Mouse (Mus musculus) adrenal gland (tissue): ENCODE data around the gene Plekhh2.

Experiments
- intact Hi-C: fragments of 180-260 bp; cut with DNase I; formaldehyde crosslinking; loops from one replicate; pipeline ENCODE4 v1.15.1; 2025

The Plekhh2 gene

DNA sequence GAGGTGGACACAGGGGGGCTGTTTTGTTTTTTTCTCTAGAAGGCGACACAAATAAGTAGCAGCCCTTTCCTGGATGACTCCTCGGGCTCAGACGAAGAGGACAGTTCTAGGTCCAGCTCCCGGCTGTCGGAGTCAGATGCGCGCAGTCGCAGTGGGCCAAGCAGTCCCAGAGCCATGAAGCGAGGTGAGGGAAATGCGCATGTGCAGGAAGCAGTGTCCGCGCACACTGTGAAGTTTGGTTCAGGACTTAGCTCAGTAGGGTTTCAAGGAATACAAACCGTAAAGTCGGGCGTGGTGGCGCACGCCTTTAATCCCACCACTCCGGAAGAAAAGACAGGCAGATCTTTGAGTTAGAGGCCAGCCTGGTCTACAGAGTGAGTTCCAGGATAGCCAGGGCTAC, 59.9 kb downstream of the Plekhh2 start:
- intact Hi-C loops = no loop called here

GRCm38 (mm10) chr17:84573305-84573704, 61.6 kb downstream of the Plekhh2 start:
- intact Hi-C loops = no loop called here

DNA sequence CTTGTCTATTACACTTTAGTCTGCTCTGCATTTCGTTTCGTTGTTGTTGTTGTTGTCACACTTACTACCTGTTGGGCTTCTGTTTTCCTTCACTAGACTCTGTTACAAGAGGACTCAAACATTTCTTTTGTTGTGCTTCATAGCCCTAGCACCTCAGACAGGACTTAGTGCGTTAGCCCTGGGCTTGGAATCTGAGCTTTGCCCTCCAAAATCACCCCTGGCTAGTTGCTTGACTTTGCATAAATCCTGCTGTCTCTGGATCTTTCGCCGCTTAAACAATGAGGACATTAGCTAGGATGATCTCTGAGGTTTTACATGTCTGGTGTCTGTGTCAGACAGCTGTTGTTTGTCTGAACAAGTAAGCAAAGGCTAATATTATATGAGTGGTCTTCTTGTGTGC, 62.2 kb downstream of the Plekhh2 start:
- intact Hi-C loops = no loop called here

DNA sequence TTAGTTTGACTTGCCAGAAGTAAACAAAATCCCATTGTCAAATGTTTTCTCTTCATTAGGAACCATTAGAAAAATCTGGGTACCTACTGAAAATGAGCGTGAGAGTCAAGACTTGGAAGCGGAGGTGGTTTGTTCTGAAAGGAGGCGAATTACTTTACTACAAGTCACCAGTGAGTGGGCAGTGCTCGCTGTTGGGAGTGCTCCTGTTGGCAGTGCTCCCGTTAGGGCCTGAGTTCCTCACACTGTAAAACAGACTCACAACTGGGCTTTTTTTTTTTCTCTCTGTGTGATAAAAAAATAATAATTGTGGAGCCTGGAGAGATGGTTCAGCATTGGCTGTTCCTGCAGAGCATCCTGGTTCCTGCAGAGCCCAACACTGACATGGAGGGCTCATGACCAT, 63.4 kb downstream of the Plekhh2 start:
- intact Hi-C loops = no loop called here

- intact Hi-C loops = no loop called here
Measured at GRCm38 (mm10) chr17:84576621-84577293, 65.1 kb downstream of the Plekhh2 start.

GRCm38 (mm10) chr17:84579249-84579648, 67.6 kb downstream of the Plekhh2 start:
- intact Hi-C loops = no loop called here

DNA sequence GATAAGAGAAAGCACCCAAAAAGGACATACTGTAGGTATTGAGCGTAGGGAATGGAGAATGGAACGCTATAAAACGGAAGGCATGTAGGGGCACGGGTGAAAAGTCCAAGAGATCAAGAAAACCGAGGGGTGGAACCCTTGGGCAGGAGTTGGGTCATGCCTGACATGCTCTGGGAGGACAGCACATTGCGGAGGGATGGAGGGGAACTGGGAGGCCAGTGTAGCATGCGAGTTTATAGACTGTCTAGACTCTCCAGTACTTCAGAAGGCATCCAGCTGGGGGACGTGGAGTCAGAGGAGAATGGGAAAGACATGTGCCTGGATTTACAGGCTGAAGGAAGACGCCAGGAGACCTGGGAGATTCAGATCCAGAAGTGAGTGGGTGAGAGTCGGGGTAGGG, 68.1 kb downstream of the Plekhh2 start:
- intact Hi-C loops = no loop called here

DNA sequence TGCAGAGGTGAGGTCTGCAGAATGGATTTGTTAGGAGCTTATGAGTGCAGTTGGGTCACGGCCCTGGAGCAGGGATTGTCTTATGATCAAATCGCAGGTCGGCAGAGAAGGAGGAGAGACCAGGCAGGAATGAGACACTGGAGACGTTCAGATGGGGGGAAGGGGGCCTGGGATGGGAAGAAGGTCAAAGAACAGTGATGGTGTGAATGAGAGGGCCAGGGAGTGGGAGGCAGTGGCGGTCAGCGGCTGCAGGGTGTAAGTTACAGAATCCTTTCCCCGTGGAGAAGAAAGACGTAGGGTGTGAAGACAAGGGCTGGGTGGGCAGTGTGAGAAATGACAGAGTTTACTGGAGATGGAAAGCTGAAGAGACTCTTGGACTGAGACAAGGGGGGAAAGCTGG, 69.1 kb downstream of the Plekhh2 start:
- intact Hi-C loops = no loop called here

GRCm38 (mm10) chr17:84581740-84582414, 70.2 kb downstream of the Plekhh2 start:
- intact Hi-C loops = no loop called here

- intact Hi-C loops = no loop called here
Measured at GRCm38 (mm10) chr17:84584107-84584506, 72.4 kb downstream of the Plekhh2 start.

GRCm38 (mm10) chr17:84585104-84585503, 73.4 kb downstream of the Plekhh2 start:
- intact Hi-C loops = no loop called here

- intact Hi-C loops = no loop called here
Measured at GRCm38 (mm10) chr17:84590065-84590464, 78.4 kb downstream of the Plekhh2 start.

GRCm38 (mm10) chr17:84591431-84592150, 79.9 kb downstream of the Plekhh2 start:
- intact Hi-C loops = no loop called here

DNA sequence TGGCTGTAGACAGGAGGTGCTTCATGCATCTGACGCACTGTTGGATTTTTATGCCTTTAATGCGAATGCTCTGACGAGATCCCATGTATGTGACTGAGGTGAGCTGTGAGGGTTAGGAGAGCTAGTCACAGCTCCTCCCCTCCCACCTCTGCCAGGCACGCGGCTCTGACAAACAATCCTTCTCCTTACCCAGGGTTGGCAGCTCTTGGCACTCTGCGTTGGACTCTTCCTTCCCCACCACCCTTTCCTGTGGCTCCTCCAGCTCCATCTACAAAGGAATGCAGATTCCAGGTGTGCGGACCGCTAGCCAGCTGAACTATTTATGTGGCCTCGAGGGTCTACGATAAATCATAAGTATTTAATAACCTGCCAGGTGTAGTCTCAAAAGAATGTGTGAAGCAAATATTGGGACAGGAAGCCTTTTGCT, 84.3 kb downstream of the Plekhh2 start:
- intact Hi-C loops = no loop called here

- intact Hi-C loops = no loop called here
Measured at GRCm38 (mm10) chr17:84596501-84596900, 84.8 kb downstream of the Plekhh2 start.

DNA sequence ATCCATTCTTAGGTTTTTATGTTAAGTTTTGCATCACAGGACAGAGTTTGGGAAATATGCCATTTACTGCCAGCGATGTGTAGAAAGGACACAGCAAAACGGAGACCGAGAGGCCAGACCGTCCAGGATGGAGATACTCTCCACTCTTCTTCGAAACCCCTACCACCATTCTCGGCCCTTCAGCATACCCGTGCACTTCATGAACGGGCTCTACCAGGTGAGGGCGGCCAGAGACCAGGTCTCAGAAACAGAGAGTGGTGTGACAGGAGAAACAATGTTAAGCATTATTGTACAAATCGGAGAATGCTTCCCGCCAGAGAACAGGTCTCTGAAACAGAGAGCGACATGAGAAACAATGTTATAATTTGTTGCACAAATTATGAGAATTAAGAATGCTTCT, 86.2 kb downstream of the Plekhh2 start:
- intact Hi-C loops = no loop called here

- intact Hi-C loops = no loop called here
Measured at GRCm38 (mm10) chr17:84598928-84599327, 87.2 kb downstream of the Plekhh2 start.

DNA sequence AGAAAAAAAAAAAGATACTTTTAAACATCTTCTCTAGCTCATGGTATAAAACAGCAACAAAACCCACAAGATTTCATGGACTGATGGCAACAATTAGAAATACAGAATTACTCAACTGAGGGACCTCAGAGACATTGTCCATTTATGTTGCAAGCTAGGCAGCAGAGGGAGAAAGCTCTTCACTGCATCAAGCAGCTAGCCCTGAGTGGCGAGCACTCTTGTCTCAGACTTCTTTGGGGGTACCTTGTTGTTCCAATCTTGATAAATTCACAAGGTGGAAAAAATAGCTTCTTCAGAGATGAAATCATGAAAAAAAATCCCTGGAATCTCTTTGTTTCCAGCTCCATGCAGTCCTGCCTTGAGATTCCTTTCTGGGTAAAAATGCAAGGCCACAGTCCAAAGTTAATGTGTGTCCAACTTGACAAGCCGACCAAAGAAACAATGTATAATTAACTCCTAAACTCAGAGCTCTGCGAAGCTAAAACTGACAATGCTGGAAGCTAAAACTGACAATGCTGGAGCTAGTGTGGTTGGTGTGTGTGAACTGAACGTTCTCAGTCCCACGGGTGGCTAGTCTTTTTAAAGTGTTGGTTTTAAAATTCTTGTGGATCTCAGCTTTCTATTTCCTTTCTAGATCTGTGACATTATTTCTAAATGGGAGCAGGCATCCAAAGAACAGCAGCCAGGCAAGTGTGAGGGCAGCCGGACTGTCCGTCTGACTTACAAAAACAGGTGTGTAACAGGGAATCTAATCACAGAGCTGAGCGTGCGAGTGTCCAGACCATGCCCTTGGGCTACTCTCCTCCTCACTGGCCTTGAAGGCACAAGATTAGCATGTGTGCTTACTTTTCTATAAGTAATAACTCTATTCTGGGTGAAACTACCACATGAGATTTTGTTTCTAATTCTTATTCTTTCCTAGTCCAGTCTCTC, 88.6 kb downstream of the Plekhh2 start:
- intact Hi-C loops = no loop called here

GRCm38 (mm10) chr17:84601805-84602204, 90.1 kb downstream of the Plekhh2 start:
- intact Hi-C loops = no loop called here

DNA sequence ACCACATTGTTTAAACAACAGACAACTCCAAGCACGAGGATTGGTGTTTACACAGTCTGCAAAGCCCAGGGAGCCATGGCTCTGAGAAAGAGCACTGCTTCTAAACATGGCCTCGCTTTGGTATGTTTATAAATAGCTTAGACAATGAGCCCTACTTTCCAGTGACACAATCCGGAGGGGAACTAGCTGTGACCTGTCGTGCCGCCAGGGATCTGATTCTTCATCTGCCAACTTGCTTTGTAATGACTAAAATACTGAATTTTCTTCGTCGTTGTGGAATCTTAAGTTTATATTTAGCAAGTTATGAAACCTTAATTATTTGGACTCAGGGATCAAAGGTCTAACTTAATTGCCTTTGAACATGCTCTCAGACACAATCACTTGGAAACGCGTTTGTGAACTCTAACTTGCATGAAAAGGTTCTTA, 91.5 kb downstream of the Plekhh2 start:
- intact Hi-C loops = no loop called here

DNA sequence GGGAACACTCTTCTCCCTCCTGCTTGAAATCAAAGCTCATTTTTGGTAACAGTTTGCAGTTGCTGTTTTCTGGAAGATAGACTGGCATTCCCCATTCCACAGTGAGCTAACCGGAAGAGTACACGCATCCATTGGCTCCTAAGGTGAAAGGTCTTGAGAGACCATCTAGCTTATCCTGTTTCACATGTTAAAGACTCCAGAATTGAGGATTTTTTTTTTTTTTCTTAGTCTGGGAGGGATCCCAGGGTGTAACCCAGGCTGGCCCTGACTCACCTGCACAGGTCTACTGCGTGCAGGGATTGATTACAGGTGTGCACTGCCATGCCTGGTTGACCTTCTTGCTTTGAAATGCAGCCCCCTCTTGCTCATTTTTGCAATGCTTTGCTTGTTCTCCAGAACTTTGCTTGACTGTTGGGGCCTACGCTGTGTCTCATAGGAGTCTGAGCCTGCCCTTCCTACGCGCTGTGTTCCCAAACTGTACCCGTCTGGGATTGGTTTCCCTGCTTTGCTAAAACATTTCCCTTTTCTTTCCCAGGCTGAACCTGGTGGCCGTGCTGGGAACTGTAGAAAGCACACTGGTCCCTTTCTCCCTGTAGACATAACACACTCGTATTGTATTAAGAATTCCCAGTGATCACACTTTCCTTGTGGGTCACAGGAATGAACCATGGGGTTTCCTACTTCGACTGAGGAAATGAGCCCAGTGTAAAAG, 92.2 kb downstream of the Plekhh2 start:
- intact Hi-C loops = no loop called here
